Mouse (Mus musculus) midbrain, embryonic 14.5 days (tissue): ENCODE measurements around the gene Efcab10. TPM values are rescaled to one million over a fixed set of nuclear protein-coding genes. Genes with fewer than 3 reads are reported as not detected.

ENCODE experiments used
- ATAC-seq: fragments of 200-750 bp; cut with Nextera tagmentation; 2 replicates; pipeline ENCODE4 v1.8.0; 2017; ENCODE audit warnings: moderate number of reproducible peaks, moderate library complexity; ENCODE audit not compliant: low FRiP score, low TSS enrichment
- DNase-seq: peaks from one replicate; pipeline ENCODE4 v3.0.0-alpha.2; 2015
- H3K27ac ChIP-seq: fragments of 300-500 bp; sonication (generic); replicated peaks from 2 replicates; pipeline ENCODE4 v1.5.1; 2014; ENCODE audit warnings: mild to moderate bottlenecking, low read depth, low read length, moderate library complexity
- H3K27me3 ChIP-seq: fragments of 300-500 bp; sonication (generic); 2 replicates; pipeline ENCODE4 v1.6.1; 2014; ENCODE audit warnings: low read length, control low read depth, mixed read lengths; ENCODE audit not compliant: control insufficient read depth, insufficient read depth
- H3K36me3 ChIP-seq: fragments of 300-500 bp; sonication (generic); 2 replicates; pipeline ENCODE4 v1.6.1; 2014; ENCODE audit warnings: low read length, control low read depth; ENCODE audit not compliant: control insufficient read depth, insufficient read depth
- H3K4me1 ChIP-seq: fragments of 300-500 bp; sonication (generic); 2 replicates; pipeline ENCODE4 v1.6.1; 2014; ENCODE audit warnings: mild to moderate bottlenecking, antibody characterized with exemption, low read length, control low read depth; ENCODE audit not compliant: control insufficient read depth, insufficient read depth
- H3K4me2 ChIP-seq: fragments of 300-500 bp; sonication (generic); 2 replicates; pipeline ENCODE4 v1.6.1; 2014; ENCODE audit warnings: mild to moderate bottlenecking, low read length, moderate library complexity
- H3K4me3 ChIP-seq: fragments of 300-500 bp; sonication (generic); replicated peaks from 2 replicates; pipeline ENCODE4 v1.5.1; 2014; ENCODE audit warnings: low read depth, low read length
- H3K9ac ChIP-seq: fragments of 300-500 bp; sonication (generic); replicated peaks from 2 replicates; pipeline ENCODE4 v1.6.1; 2014; ENCODE audit warnings: mild to moderate bottlenecking, low read length, moderate library complexity
- H3K9me3 ChIP-seq: fragments of 300-500 bp; sonication (generic); 2 replicates; pipeline ENCODE4 v1.6.1; 2016; ENCODE audit warnings: low read length, control low read depth, mixed read lengths; ENCODE audit not compliant: control insufficient read depth
- WGBS: fragments of 180-500 bp; shearing (Covaris S2); extraction: QIAGEN DNeasy Blood & Tissue Kit; methylation state at CpG from one replicate; pipeline ENCODE4 v1.1.7; 2014; 5-methylcytosine and 5-hydroxymethylcytosine counted together
- polyA plus RNA-seq: library from polyadenylated mRNA; unstranded; fragments of >200 nt; fragmentation: Nextera tagmentation; extraction: Ambion mirVana; gene quantifications from 2 replicates; pipeline ENCODE4 v1.2.1, GENCODE M21; 2014

Gene Efcab10
- polyA plus RNA-seq, result 2.9 and 3.4 TPM in 2 replicates

DNA sequence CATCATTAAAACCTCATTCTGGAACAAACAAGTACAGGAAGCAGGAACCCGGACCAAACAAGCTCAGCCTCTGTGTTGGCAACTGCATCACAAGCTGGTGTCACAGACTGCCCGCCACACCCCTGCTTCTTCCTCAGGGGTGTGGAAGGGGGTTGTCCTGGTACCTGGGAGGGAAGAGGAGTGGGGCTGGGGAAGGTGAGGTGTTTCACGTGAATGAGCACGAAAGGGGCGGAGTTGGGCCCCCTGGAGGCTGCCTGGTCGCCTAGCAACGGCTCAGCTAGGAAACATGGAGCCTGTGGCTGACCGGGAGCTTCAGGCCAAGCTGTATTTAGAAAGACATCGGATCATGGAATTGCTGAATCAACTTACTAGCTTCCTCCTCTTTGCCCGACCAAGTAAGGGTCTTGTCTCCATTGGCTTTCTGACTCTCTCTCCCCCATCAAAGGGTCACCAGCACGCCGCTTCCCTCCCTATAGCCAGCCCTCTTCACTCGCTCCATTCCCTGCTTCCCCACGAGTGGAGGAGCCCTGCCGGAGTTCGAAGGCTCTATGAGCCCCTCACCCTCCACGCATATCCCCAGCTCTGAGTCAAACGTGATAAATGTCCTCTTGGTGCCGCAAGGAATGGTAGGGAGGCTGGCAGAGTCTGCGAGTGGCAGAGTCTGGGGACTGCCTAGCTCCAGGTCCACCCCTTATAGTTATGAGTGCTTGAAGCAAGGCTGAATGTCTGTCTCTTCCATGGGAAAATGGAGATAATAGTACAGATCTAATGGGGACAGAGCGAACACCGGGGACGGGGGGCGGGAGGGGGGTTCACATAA lies at the start of gene Efcab10:
TSS of gene Efcab10 (plus strand) at position 51 of the 820 bp plus-strand sequence.
- peak within 1 kb of the TSS; percentile 33 for H3K4me3 ChIP-seq
- H3K36me3 ChIP-seq, result no peaks in the 10 kb centered on the region
- H3K9me3 ChIP-seq, result no peaks in the 10 kb centered on the region
- 9% methylated on average over 24 of the region's 24 CpGs for WGBS
- ATAC-seq, result peak; percentile 80
- peaks cover 6% of the 10 kb centered on the region; the same call in 1 of the 2 replicates for H3K4me1 ChIP-seq
- H3K9ac ChIP-seq, result peak within 1 kb of the TSS; percentile 47
- peak within 1 kb of the TSS; percentile 82 for H3K27ac ChIP-seq
- DNase-seq, result peak; percentile 83
- peak within 1 kb of the TSS; percentile 63 for H3K4me2 ChIP-seq
- no peaks in the 10 kb centered on the region for H3K27me3 ChIP-seq

DNA sequence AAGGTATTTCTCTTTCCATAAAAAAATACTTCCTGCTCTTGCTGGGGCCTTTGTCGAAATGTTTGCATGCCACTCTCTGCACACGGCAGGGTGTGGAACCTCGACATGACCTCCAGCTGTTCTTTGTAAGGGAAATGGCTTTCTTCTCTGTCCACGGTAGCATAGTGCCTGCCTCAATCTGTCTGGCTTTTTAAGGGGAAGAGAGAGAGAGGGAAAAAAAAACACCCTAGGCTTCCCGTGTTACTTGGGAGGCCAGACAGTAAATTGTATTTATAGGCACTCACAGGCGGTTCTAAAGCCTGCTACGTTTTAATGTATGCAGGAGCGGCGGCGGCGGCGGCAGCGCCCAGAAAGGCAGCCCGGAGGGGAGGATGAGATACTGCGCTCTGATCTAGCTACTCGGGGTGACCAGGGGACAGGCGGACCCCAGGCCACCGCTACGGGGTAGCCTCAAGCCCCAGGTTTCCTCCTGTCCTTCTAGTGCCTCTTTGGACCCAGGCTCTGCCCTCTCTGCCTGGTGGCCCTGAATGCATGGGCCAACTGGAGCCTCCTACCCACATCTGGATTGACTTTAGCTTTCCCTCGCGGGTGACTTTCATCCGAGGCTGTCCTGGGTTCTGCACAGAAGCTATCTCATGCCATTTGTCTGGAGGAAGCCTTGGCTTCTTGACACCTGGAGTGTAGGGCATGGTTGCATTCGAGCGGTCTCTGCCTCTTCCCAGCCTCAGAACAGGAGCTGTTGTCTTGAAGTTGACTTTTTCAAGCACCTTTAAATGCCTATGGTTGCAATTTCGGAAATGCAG lies 49.5 kb upstream of the Efcab10 start:
- H3K9me3 ChIP-seq, result no peaks in the 10 kb centered on the region
- no peaks in the 10 kb centered on the region for H3K36me3 ChIP-seq
- peaks cover 43% of the 10 kb centered on the region for H3K4me1 ChIP-seq
- H3K27me3 ChIP-seq, result no peaks in the 10 kb centered on the region; the same call in 1 of the 2 replicates
- H3K9ac ChIP-seq, result peak overlapping the region; percentile 41
- ATAC-seq (peak; percentile 25; the same call in 1 of the 2 replicates), DNase-seq (peak; percentile 78)
- no peak overlapping the region for H3K4me3 ChIP-seq
- peak overlapping the region; percentile 49; the same call in 1 of the 2 replicates for H3K27ac ChIP-seq
- peak overlapping the region; percentile 51 for H3K4me2 ChIP-seq
- 4% methylated on average over 25 of the region's 25 CpGs for WGBS

DNA sequence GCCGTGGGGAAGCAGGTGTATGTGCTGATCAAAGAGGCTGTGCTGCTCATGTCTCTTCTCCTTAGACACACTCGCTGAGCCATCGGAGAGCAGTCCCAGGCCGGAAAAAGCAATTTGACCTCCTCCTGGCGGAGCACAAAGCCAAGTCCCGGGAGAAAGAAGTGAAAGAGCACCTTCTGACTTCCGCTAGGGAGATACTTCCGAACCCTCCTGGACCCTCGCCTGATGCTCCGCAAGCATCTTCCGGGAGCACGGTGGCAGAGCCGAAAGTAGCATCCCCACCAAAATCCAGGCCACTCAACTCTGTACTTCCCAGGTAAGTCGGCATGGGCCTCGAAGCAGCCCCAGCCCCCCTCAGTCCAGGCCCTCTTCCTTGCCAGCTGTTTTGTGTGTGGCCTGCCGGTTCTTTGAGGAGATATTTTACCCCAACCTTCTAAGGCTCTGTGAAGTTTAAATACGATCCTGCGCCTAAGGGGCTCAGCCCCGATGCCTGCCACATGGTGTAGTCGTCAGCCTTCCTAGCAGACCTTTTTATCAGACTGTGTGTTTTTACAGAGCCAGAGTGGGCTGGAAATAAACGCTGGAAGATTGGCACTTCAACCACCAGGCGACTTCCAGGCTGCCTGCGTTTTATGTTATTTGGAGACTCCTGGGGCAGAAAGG lies 48.8 kb upstream of the Efcab10 start:
- H3K4me1 ChIP-seq, result peaks cover 39% of the 10 kb centered on the region
- WGBS, result 30% methylated on average over 23 of the region's 23 CpGs
- H3K27ac ChIP-seq, result peak overlapping the region; percentile 49; the same call in 1 of the 2 replicates
- H3K9me3 ChIP-seq, result no peaks in the 10 kb centered on the region
- H3K36me3 ChIP-seq, result no peaks in the 10 kb centered on the region; the same call in 1 of the 2 replicates
- ATAC-seq, result no peak
- no peak overlapping the region for H3K4me3 ChIP-seq
- no peak overlapping the region; the same call in 1 of the 2 replicates for H3K9ac ChIP-seq
- DNase-seq, result peak; percentile 43
- peak overlapping the region; percentile 51 for H3K4me2 ChIP-seq
- H3K27me3 ChIP-seq, result no peaks in the 10 kb centered on the region; the same call in 1 of the 2 replicates

DNA sequence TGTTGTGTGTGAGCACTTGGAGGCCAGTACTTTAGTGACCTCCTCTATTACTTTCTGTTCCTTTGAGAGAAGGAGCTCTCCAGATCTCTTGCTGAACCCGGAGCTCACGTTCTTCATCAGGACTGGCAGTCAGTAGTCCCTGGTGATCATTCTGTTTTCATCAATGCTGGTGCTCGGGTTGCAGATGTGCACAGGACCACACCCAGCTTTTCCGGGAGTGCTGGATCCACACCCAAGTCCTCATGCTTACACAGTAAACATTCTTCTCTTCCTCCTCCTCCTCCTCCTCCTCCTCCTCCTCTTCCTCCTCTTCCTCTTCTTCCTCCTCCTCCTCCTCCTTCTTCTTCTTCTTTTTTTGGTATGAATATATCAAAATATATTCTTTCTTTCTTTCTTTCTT lies 42.0 kb upstream of the Efcab10 start:
- H3K27ac ChIP-seq, result no peak overlapping the region
- no peaks in the 10 kb centered on the region; the same call in 1 of the 2 replicates for H3K36me3 ChIP-seq
- no peak overlapping the region for H3K9ac ChIP-seq
- no peak for DNase-seq
- no peak overlapping the region for H3K4me2 ChIP-seq
- H3K4me3 ChIP-seq, result no peak overlapping the region
- ATAC-seq, result no peak
- H3K4me1 ChIP-seq, result no peaks in the 10 kb centered on the region
- no peaks in the 10 kb centered on the region for H3K9me3 ChIP-seq
- H3K27me3 ChIP-seq, result no peaks in the 10 kb centered on the region
- 85% methylated on average over 4 of the region's 4 CpGs for WGBS

DNA sequence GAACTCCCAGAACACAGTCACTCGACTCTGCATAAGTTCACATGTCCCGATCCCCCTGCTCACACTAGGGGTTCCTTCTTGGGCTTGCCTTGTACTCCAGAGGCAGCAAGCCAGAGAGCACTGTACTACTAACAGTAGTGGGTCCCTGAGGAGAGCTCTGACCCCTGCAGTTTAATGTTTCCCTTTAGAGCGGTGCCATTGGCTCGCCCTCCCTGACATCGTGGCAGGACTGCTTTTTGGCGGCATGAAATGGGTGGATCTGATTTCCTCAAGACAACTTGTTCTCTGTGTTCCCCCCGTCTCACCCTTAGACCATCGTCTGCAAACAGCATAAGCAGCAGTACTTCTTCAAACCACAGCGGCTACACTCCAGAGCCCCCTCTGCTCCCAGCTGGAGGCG lies 36.3 kb upstream of the Efcab10 start:
- DNase-seq (no peak), ATAC-seq (no peak)
- WGBS, result 92% methylated on average over 10 of the region's 10 CpGs

DNA sequence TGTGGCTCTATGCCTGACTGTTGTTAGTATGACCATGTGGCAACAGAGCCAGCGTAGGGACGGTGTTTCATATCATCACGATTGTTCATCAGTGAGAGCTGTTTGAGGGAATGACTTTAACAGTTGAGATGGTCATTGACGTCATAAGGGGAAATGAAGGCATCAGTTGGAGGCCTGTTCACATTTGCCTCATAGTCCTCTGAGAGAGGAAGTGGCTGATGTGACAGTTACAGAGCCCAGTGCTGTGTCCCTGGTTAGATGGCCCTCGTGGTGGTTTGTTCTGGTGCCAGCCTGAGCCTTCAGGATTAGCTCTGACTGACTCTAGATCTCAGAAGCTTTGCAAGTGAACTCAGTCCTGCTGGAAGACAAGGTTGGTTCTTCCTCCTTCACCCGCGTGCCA lies 35.4 kb upstream of the Efcab10 start:
- no peak overlapping the region for H3K4me2 ChIP-seq

More for the DNA sequence above, 36.3 kb upstream of the Efcab10 start:
- Histone ChIP-seq H3K36me3 (peaks cover 16% of the 10 kb centered on the region), H3K4me1 (no peaks in the 10 kb centered on the region), H3K4me3 (no peak overlapping the region), H3K4me2 (no peak overlapping the region), H3K9me3 (no peaks in the 10 kb centered on the region), H3K27me3 (no peaks in the 10 kb centered on the region), H3K27ac (no peak overlapping the region), H3K9ac (no peak overlapping the region)

DNA sequence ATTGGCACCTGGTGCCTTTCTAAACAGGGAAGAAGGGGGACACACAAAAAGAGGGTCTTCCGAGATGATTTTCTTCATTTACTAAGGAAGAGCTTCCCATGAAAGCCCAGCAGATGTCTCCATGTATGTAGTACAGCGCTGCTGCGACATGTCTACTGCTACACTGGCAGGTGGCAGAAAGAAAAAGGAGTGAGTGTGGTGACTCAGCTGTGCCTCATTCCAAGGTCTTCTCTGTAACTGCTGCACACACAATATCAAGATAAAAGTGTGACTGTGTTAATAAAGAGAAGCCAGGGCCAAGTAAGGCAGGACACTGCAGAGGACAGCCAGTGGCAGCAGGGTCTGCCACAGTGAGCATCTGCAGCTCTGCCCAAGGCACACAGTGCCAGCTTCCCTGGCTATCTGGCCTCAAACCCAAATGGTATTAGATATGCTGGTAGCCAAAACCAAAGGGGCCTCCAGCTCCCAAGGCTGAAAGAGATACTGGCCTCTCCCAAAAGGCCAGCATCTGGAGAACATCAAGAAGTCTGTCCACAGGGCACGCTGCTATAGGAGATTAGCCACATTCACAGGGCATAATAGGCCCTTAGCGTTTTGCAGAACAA lies 34.7 kb upstream of the Efcab10 start:
- Histone ChIP-seq H3K4me3 (no peak overlapping the region), H3K27ac (0 out of 2 replicates have a peak overlapping the region, but pooled peaks have one; percentile 4), H3K4me2 (no peak overlapping the region), H3K4me1 (no peaks in the 10 kb centered on the region), H3K9me3 (no peaks in the 10 kb centered on the region), H3K36me3 (peaks cover 18% of the 10 kb centered on the region), H3K9ac (no peak overlapping the region), H3K27me3 (no peaks in the 10 kb centered on the region)
- WGBS, result 86% methylated on average over 5 of the region's 5 CpGs
- DNase-seq, result no peak
- ATAC-seq, result 0 out of 2 replicates have a peak, but pooled peaks have one; percentile 11

More for the DNA sequence above, 35.4 kb upstream of the Efcab10 start:
- Histone ChIP-seq H3K9me3 (no peaks in the 10 kb centered on the region), H3K4me1 (no peaks in the 10 kb centered on the region), H3K9ac (no peak overlapping the region), H3K27me3 (no peaks in the 10 kb centered on the region), H3K36me3 (peaks cover 18% of the 10 kb centered on the region), H3K27ac (no peak overlapping the region), H3K4me3 (no peak overlapping the region)
- DNase-seq (no peak), ATAC-seq (no peak)
- 95% methylated on average over 7 of the region's 7 CpGs for WGBS

DNA sequence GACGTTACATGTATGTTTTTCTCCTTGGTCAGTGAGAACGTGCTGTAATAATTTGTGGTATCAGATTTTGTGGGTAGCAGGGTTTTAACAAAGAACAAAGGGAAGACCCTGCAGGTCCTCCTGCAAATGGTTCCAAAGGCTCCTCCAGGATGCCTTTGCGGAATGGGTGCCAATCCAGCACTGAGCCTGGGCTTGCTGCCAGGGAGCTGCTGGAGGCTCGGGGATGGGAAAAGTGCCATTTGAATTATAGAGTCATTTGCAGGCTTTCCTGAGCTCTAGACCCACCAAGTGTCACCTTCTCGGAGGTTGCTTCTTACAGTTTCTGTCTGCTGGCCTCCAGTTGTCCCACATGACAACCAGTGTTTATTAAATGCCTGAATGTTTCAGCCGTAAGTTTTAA lies 33.9 kb upstream of the Efcab10 start:
- no peak; the same call in 1 of the 2 replicates for ATAC-seq
- Histone ChIP-seq H3K27me3 (no peaks in the 10 kb centered on the region), H3K4me2 (no peak overlapping the region), H3K9ac (no peak overlapping the region), H3K9me3 (no peaks in the 10 kb centered on the region), H3K27ac (0 out of 2 replicates have a peak overlapping the region, but pooled peaks have one; percentile 8), H3K36me3 (peaks cover 18% of the 10 kb centered on the region), H3K4me3 (no peak overlapping the region), H3K4me1 (no peaks in the 10 kb centered on the region)
- DNase-seq, result peak; percentile 80
- WGBS, result 66% methylated on average over 6 of the region's 6 CpGs
